Mouse (Mus musculus) spleen, adult 2 months (tissue): ENCODE data around the gene Gm12248.

Experiments
- CTCF ChIP-seq: fragments of 200-500 bp; IDR thresholded peaks from 2 replicates; pipeline ENCODE4 v1.5.1; 2011; ENCODE audit warnings: mild to moderate bottlenecking, inconsistent platforms; ENCODE audit not compliant: insufficient read depth, insufficient read length, insufficient replicate concordance; ENCODE audit errors: extremely low read depth
- POLR2A ChIP-seq: fragments of 200-500 bp; IDR thresholded peaks from 2 replicates; pipeline ENCODE4 v1.6.1; 2011; ENCODE audit warnings: low read depth, low read length, inconsistent platforms

GRCm38 (mm10) chr11:58138821-58139220 is 45.9 kb upstream of the Gm12248 start:
- TF ChIP-seq CTCF (no peak), POLR2A (no peak)
